Mouse (Mus musculus) neural tube, embryonic 12.5 days (tissue): ENCODE measurements at regions not wholly inside any gene's neighbourhood (a gene's known extent, or its start where the extent isn't known, plus 50 kb on each side); places are given as distances from the start of the nearest gene placed in this dataset.
"Not testable (repeated sequence)": the region's sequence is repeated elsewhere in the genome, so short reads cannot be mapped to it uniquely, and the experiment has no call there.

Source experiments
- ATAC-seq: fragments of 200-750 bp; cut with Nextera tagmentation; 2 replicates; pipeline ENCODE4 v1.8.0; 2017; ENCODE audit warnings: low read depth, mild to moderate bottlenecking, moderate TSS enrichment, moderate library complexity; ENCODE audit not compliant: low FRiP score
- H3K27ac ChIP-seq: fragments of 300-500 bp; sonication (generic); 2 replicates; pipeline ENCODE4 v1.5.1; 2016
- H3K27me3 ChIP-seq: fragments of 300-500 bp; sonication (generic); replicated peaks from 2 replicates; pipeline ENCODE4 v1.6.1; 2016; ENCODE audit warnings: mild to moderate bottlenecking
- H3K36me3 ChIP-seq: fragments of 300-500 bp; sonication (generic); 2 replicates; pipeline ENCODE4 v1.6.1; 2016; ENCODE audit warnings: mild to moderate bottlenecking
- H3K4me1 ChIP-seq: fragments of 300-500 bp; sonication (generic); 2 replicates; pipeline ENCODE4 v1.6.1; 2016
- H3K4me2 ChIP-seq: fragments of 300-500 bp; sonication (generic); replicated peaks from 2 replicates; pipeline ENCODE4 v1.6.1; 2016; ENCODE audit warnings: mild to moderate bottlenecking
- H3K4me3 ChIP-seq: fragments of 300-500 bp; sonication (generic); 2 replicates; pipeline ENCODE4 v1.5.1; 2016
- H3K9ac ChIP-seq: fragments of 300-500 bp; sonication (generic); 2 replicates; pipeline ENCODE4 v1.6.1; 2016; ENCODE audit warnings: mild to moderate bottlenecking
- H3K9me3 ChIP-seq: fragments of 300-500 bp; sonication (generic); 2 replicates; pipeline ENCODE4 v1.6.1; 2016; ENCODE audit warnings: mild to moderate bottlenecking
- WGBS: fragments of 180-500 bp; shearing (Covaris S2); methylation state at CpG from one replicate; pipeline ENCODE4 v1.1.7; 2016; 5-methylcytosine and 5-hydroxymethylcytosine counted together

GRCm38 (mm10) chr13:52282500-52282899, 248.6 kb downstream of the Diras2 start:
- Histone ChIP-seq H3K9ac (no peak overlapping the region), H3K9me3 (no peaks in the 10 kb centered on the region), H3K27ac (no peak overlapping the region), H3K4me3 (no peak overlapping the region), H3K4me2 (no peak overlapping the region), H3K4me1 (no peaks in the 10 kb centered on the region), H3K36me3 (no peaks in the 10 kb centered on the region), H3K27me3 (no peaks in the 10 kb centered on the region)
- ATAC-seq, result no peak
- WGBS, result 85% methylated on average over 13 of the region's 13 CpGs

- no peaks in the 10 kb centered on the region for H3K36me3 ChIP-seq
- 86% methylated on average over 11 of the region's 11 CpGs for WGBS
- H3K27me3 ChIP-seq, result no peaks in the 10 kb centered on the region
Observed at GRCm38 (mm10) chr13:52283456-52283855, 247.6 kb downstream of the Diras2 start.

GRCm38 (mm10) chr13:52284026-52284801, 246.9 kb downstream of the Diras2 start:
- ATAC-seq, result no peak
- H3K4me3 ChIP-seq, result no peak overlapping the region
- H3K4me1 ChIP-seq, result no peaks in the 10 kb centered on the region
- no peak overlapping the region for H3K27ac ChIP-seq
- no peaks in the 10 kb centered on the region for H3K36me3 ChIP-seq
- no peaks in the 10 kb centered on the region for H3K27me3 ChIP-seq
- no peak overlapping the region for H3K4me2 ChIP-seq
- H3K9me3 ChIP-seq, result no peaks in the 10 kb centered on the region
- WGBS, result 84% methylated on average over 12 of the region's 12 CpGs
- no peak overlapping the region for H3K9ac ChIP-seq

More at GRCm38 (mm10) chr13:52283456-52283855, 247.6 kb downstream of the Diras2 start:
- no peak for ATAC-seq
- Histone ChIP-seq H3K9ac (no peak overlapping the region), H3K4me1 (no peaks in the 10 kb centered on the region), H3K27ac (no peak overlapping the region), H3K4me3 (no peak overlapping the region), H3K4me2 (no peak overlapping the region), H3K9me3 (no peaks in the 10 kb centered on the region)

GRCm38 (mm10) chr13:52288400-52288799, 242.7 kb downstream of the Diras2 start:
- no peak overlapping the region for H3K4me2 ChIP-seq
- no peak overlapping the region for H3K9ac ChIP-seq
- H3K36me3 ChIP-seq, result no peaks in the 10 kb centered on the region
- no peak overlapping the region for H3K27ac ChIP-seq
- 24% methylated on average over 6 of the region's 6 CpGs for WGBS
- no peak overlapping the region for H3K4me3 ChIP-seq
- no peaks in the 10 kb centered on the region for H3K9me3 ChIP-seq
- no peak for ATAC-seq
- no peaks in the 10 kb centered on the region for H3K4me1 ChIP-seq
- H3K27me3 ChIP-seq, result no peaks in the 10 kb centered on the region

- H3K9me3 ChIP-seq, result no peaks in the 10 kb centered on the region
- no peaks in the 10 kb centered on the region for H3K36me3 ChIP-seq
- H3K4me2 ChIP-seq, result no peak overlapping the region
- no peak overlapping the region for H3K27ac ChIP-seq
- no peak overlapping the region for H3K9ac ChIP-seq
- H3K27me3 ChIP-seq, result no peaks in the 10 kb centered on the region
- no peaks in the 10 kb centered on the region for H3K4me1 ChIP-seq
- 95% methylated on average over 15 of the region's 15 CpGs for WGBS
- no peak for ATAC-seq
- H3K4me3 ChIP-seq, result no peak overlapping the region
Observed at GRCm38 (mm10) chr13:52295847-52296246, 235.2 kb downstream of the Diras2 start.

GRCm38 (mm10) chr13:52296541-52297276, 234.4 kb downstream of the Diras2 start:
- WGBS, result 89% methylated on average over 9 of the region's 9 CpGs
- no peaks in the 10 kb centered on the region for H3K27me3 ChIP-seq
- no peaks in the 10 kb centered on the region for H3K4me1 ChIP-seq
- H3K4me2 ChIP-seq, result no peak overlapping the region
- no peak for ATAC-seq
- no peaks in the 10 kb centered on the region for H3K36me3 ChIP-seq
- H3K27ac ChIP-seq, result no peak overlapping the region
- H3K9me3 ChIP-seq, result no peaks in the 10 kb centered on the region
- no peak overlapping the region for H3K4me3 ChIP-seq
- H3K9ac ChIP-seq, result no peak overlapping the region

- H3K36me3 ChIP-seq, result no peaks in the 10 kb centered on the region
- WGBS, result 67% methylated on average over 7 of the region's 7 CpGs
- H3K4me1 ChIP-seq, result no peaks in the 10 kb centered on the region
- no peak overlapping the region for H3K27ac ChIP-seq
- no peaks in the 10 kb centered on the region for H3K9me3 ChIP-seq
- no peak for ATAC-seq
- H3K4me3 ChIP-seq, result no peak overlapping the region
- H3K9ac ChIP-seq, result no peak overlapping the region
- no peak overlapping the region for H3K4me2 ChIP-seq
- no peaks in the 10 kb centered on the region for H3K27me3 ChIP-seq
Observed at GRCm38 (mm10) chr13:52297277-52297623, 233.8 kb downstream of the Diras2 start.

GRCm38 (mm10) chr13:52298362-52298761, 232.7 kb downstream of the Diras2 start:
- 82% methylated on average over 5 of the region's 5 CpGs for WGBS
- Histone ChIP-seq H3K4me2 (no peak overlapping the region), H3K9me3 (no peaks in the 10 kb centered on the region), H3K27me3 (no peaks in the 10 kb centered on the region), H3K9ac (no peak overlapping the region), H3K4me3 (no peak overlapping the region), H3K4me1 (no peaks in the 10 kb centered on the region), H3K36me3 (no peaks in the 10 kb centered on the region), H3K27ac (no peak overlapping the region)
- no peak for ATAC-seq

GRCm38 (mm10) chr13:52305328-52305727, 225.8 kb downstream of the Diras2 start:
- H3K9me3 ChIP-seq, H3K27me3 ChIP-seq, H3K4me3 ChIP-seq, H3K4me2 ChIP-seq, H3K27ac ChIP-seq, H3K4me1 ChIP-seq, H3K9ac ChIP-seq, ATAC-seq, H3K36me3 ChIP-seq: not testable (repeated sequence)

GRCm38 (mm10) chr13:52306783-52307440, 224.2 kb downstream of the Diras2 start:
- Histone ChIP-seq H3K36me3 (no peaks in the 10 kb centered on the region), H3K27me3 (no peaks in the 10 kb centered on the region), H3K4me2 (no peak overlapping the region), H3K4me3 (no peak overlapping the region), H3K4me1 (no peaks in the 10 kb centered on the region), H3K9ac (no peak overlapping the region), H3K9me3 (no peaks in the 10 kb centered on the region), H3K27ac (no peak overlapping the region)
- WGBS, result 82% methylated on average over 9 of the region's 9 CpGs
- no peak for ATAC-seq

GRCm38 (mm10) chr13:52310954-52311353, 220.1 kb downstream of the Diras2 start:
- Histone ChIP-seq H3K9me3 (no peaks in the 10 kb centered on the region), H3K36me3 (no peaks in the 10 kb centered on the region), H3K4me3 (no peak overlapping the region), H3K27ac (no peak overlapping the region), H3K27me3 (no peaks in the 10 kb centered on the region), H3K9ac (no peak overlapping the region), H3K4me2 (no peak overlapping the region), H3K4me1 (no peaks in the 10 kb centered on the region)
- ATAC-seq, result no peak
- 13% methylated on average over 2 of the region's 2 CpGs for WGBS

GRCm38 (mm10) chr13:52318276-52318675, 212.8 kb downstream of the Diras2 start:
- Histone ChIP-seq H3K27ac (no peak overlapping the region), H3K4me2 (no peak overlapping the region), H3K4me3 (no peak overlapping the region), H3K4me1 (no peaks in the 10 kb centered on the region), H3K9me3 (no peaks in the 10 kb centered on the region), H3K9ac (no peak overlapping the region), H3K36me3 (no peaks in the 10 kb centered on the region), H3K27me3 (no peaks in the 10 kb centered on the region)
- WGBS, result 90% methylated on average over 2 of the region's 2 CpGs
- ATAC-seq, result no peak
